ENCODE assay signal across 8 mouse cellular contexts in genomic region chr3:138463137-138463536, GRCm38 (mm10). TPM values are rescaled to one million over a fixed set of nuclear protein-coding genes. Genes with fewer than 3 reads are reported as not detected.
DNase-seq lines count a peak whose midpoint lies in the region; ATAC-seq and TF ChIP-seq lines count a peak whose summit lies in the region.

No protein-coding gene starts in this region.

- no peak overlapping the region for H3K9ac ChIP-seq in hindbrain, postnatal 0 days (replicated peaks; ENCODE audit: low read length)
- H3K9ac ChIP-seq in liver, embryonic 14.5 days (replicated peaks), result no peak overlapping the region

- 84% methylated on average over 2 of the region's 2 CpGs for WGBS in lung, adult 2 months
- 78% methylated on average over 2 of the region's 2 CpGs for WGBS in bone marrow, adult 2 months
- WGBS in hindbrain, postnatal 0 days, result 81% methylated on average over 2 of the region's 2 CpGs
- WGBS in liver, embryonic 14.5 days (ENCODE audit: insufficient replicate concordance), result 68% methylated on average over 2 of the region's 2 CpGs
- 90% methylated on average over 2 of the region's 2 CpGs for WGBS in heart, embryonic 10.5 days

- H3K27ac ChIP-seq in bone marrow, adult 2 months (ENCODE audit: control insufficient read depth, insufficient read depth, low read depth, low read length, poor library complexity), result no peak overlapping the region
- H3K27ac ChIP-seq in hindbrain, postnatal 0 days, result no peak overlapping the region
- H3K27ac ChIP-seq in liver, embryonic 14.5 days, result no peak overlapping the region
- H3K27ac ChIP-seq in heart, embryonic 10.5 days, result no peak overlapping the region

- no peak for DNase-seq in lung, adult 2 months
- DNase-seq in lung, adult 18-20 months, result no peak
- DNase-seq in hindbrain, postnatal 0 days (ENCODE audit: low spot score), result peak; percentile 78
- no peak for DNase-seq in liver, embryonic 14.5 days (ENCODE audit: low read depth in 3 of 3, low spot score in 3 of 3)
- DNase-seq in retina, embryonic 14.5 days (ENCODE audit: low spot score), result peak; percentile 61
- no peak for DNase-seq in heart, embryonic 10.5 days (ENCODE audit: low spot score)

- TF ChIP-seq CTCF in lung, adult 2 months (IDR thresholded peaks at IDR 0.05; ENCODE audit: insufficient read depth, low read length), result peak; percentile 41
- peak; percentile 59 for TF ChIP-seq CTCF in bone marrow, adult 2 months (IDR thresholded peaks at IDR 0.05; ENCODE audit: control insufficient read depth, insufficient read depth, low read length)
- peak; percentile 83 for TF ChIP-seq CTCF in hindbrain, postnatal 0 days (IDR thresholded peaks at IDR 0.05; ENCODE audit: low read depth)
- TF ChIP-seq CTCF in liver, embryonic 14.5 days (IDR thresholded peaks at IDR 0.05; ENCODE audit: low read depth), result peak; percentile 74

- no peak overlapping the region for H3K4me2 ChIP-seq in hindbrain, postnatal 0 days (ENCODE audit: low read depth, low read length)
- no peak overlapping the region for H3K4me2 ChIP-seq in liver, embryonic 14.5 days (ENCODE audit: low read depth)

- ATAC-seq in hindbrain, postnatal 0 days, result peak; percentile 46
- ATAC-seq in liver, embryonic 14.5 days (ENCODE audit: insufficient read depth), result peak; percentile 33; the same call in 1 of the 2 replicates
- no peak for ATAC-seq in cerebellum, adult (ENCODE audit: insufficient number of reproducible peaks, low FRiP score, low TSS enrichment)

- no peak overlapping the region for H3K4me3 ChIP-seq in lung, adult 2 months (replicated peaks; ENCODE audit: extremely low read depth, low read depth, low read length)
- H3K4me3 ChIP-seq in bone marrow, adult 2 months (replicated peaks; ENCODE audit: control insufficient read depth, low read depth, low read length), result no peak overlapping the region
- H3K4me3 ChIP-seq in hindbrain, postnatal 0 days (ENCODE audit: low read length), result no peak overlapping the region
- H3K4me3 ChIP-seq in liver, embryonic 14.5 days (ENCODE audit: insufficient read depth in 1 of 2, low read depth in 2 of 2, low read length in 2 of 2), result no peak overlapping the region
- no peak overlapping the region for H3K4me3 ChIP-seq in heart, embryonic 10.5 days

- peaks cover 54% of the 10 kb centered on the region for H3K36me3 ChIP-seq in hindbrain, postnatal 0 days (ENCODE audit: insufficient read depth, low read length)
- H3K36me3 ChIP-seq in liver, embryonic 14.5 days (replicated peaks; ENCODE audit: control insufficient read depth, insufficient read depth, low read depth), result peaks cover 61% of the 10 kb centered on the region
- H3K36me3 ChIP-seq in heart, embryonic 10.5 days, result peaks cover 87% of the 10 kb centered on the region

- no peaks in the 10 kb centered on the region for H3K4me1 ChIP-seq in lung, adult 2 months (ENCODE audit: control insufficient read depth, insufficient read depth, low read length)
- H3K4me1 ChIP-seq in bone marrow, adult 2 months (ENCODE audit: control insufficient read depth, insufficient read depth, low read length), result peaks cover 2% of the 10 kb centered on the region
- H3K4me1 ChIP-seq in hindbrain, postnatal 0 days (ENCODE audit: insufficient read depth, low read length), result no peaks in the 10 kb centered on the region
- no peaks in the 10 kb centered on the region for H3K4me1 ChIP-seq in liver, embryonic 14.5 days (replicated peaks; ENCODE audit: control insufficient read depth in 2 of 2, insufficient read depth in 2 of 2, low read length in 1 of 2)
- no peaks in the 10 kb centered on the region for H3K4me1 ChIP-seq in heart, embryonic 10.5 days

- TF ChIP-seq POLR2A in lung, adult 2 months (IDR thresholded peaks at IDR 0.05; ENCODE audit: borderline replicate concordance, extremely low read depth, low read depth, low read length), result no peak
- no peak for TF ChIP-seq POLR2A in bone marrow, adult 2 months (IDR thresholded peaks at IDR 0.05; ENCODE audit: borderline replicate concordance, control insufficient read depth, low read depth, low read length)

- TF ChIP-seq EP300 in liver, embryonic 14.5 days (IDR thresholded peaks at IDR 0.05; ENCODE audit: low read depth), result no peak

- no peaks in the 10 kb centered on the region for H3K9me3 ChIP-seq in hindbrain, postnatal 0 days (ENCODE audit: low read length)
- H3K9me3 ChIP-seq in liver, embryonic 14.5 days (ENCODE audit: control insufficient read depth, low read length), result no peaks in the 10 kb centered on the region
- H3K9me3 ChIP-seq in heart, embryonic 10.5 days, result no peaks in the 10 kb centered on the region

- H3K27me3 ChIP-seq in hindbrain, postnatal 0 days (ENCODE audit: insufficient read depth, low read length), result no peaks in the 10 kb centered on the region
- no peaks in the 10 kb centered on the region for H3K27me3 ChIP-seq in liver, embryonic 14.5 days (ENCODE audit: control insufficient read depth, insufficient read depth, low read length)
- no peaks in the 10 kb centered on the region for H3K27me3 ChIP-seq in heart, embryonic 10.5 days (ENCODE audit: insufficient read depth, poor library complexity, severe bottlenecking)

RNA-seq across cellular contexts. Expression of gene Adh5, which starts 20.2 kb away (rescaled TPM):
- 20.9 and 29.3 TPM in 2 replicates for polyA plus RNA-seq in lung, adult 2 months (2012; rRNA removed)
- 23.8 and 61.8 TPM in 2 replicates for polyA plus RNA-seq in bone marrow, adult 2 months (2011; ENCODE audit: insufficient read depth, insufficient read length, low replicate concordance, missing spikeins)
- total RNA-seq in hindbrain, postnatal 0 days (2014; rRNA removed), result 78.8 and 88.6 TPM in 2 replicates
- 184 and 195 TPM in 2 replicates for polyA plus RNA-seq in hindbrain, postnatal 0 days (2015; fragmentation: Nextera tagmentation; extraction: Ambion mirVana)
- polyA plus RNA-seq in liver, embryonic 14.5 days (2012; rRNA removed), result 27.6 and 38.9 TPM in 2 replicates
- polyA plus RNA-seq in liver, embryonic 14.5 days (2014; fragmentation: Nextera tagmentation; extraction: Ambion mirVana), result 87.4 and 92.6 TPM in 2 replicates
- 177 and 216 TPM in 2 replicates for polyA plus RNA-seq in heart, embryonic 10.5 days (2016; fragmentation: Nextera tagmentation; extraction: Ambion mirVana)

RNA-seq across cellular contexts. Expression of gene Metap1, which starts 26.2 kb away (rescaled TPM):
- 8.9 and 15.6 TPM in 2 replicates for polyA plus RNA-seq in lung, adult 2 months (2012; rRNA removed)
- 14.4 and 18.9 TPM in 2 replicates for polyA plus RNA-seq in bone marrow, adult 2 months (2011; ENCODE audit: insufficient read depth, insufficient read length, low replicate concordance, missing spikeins)
- total RNA-seq in hindbrain, postnatal 0 days (2014; rRNA removed), result 46.3 and 55.0 TPM in 2 replicates
- 40.6 and 43.6 TPM in 2 replicates for polyA plus RNA-seq in hindbrain, postnatal 0 days (2015; fragmentation: Nextera tagmentation; extraction: Ambion mirVana)
- 15.8 and 22.2 TPM in 2 replicates for polyA plus RNA-seq in liver, embryonic 14.5 days (2012; rRNA removed)
- polyA plus RNA-seq in liver, embryonic 14.5 days (2014; fragmentation: Nextera tagmentation; extraction: Ambion mirVana), result 21.9 and 25.4 TPM in 2 replicates
- polyA plus RNA-seq in heart, embryonic 10.5 days (2016; fragmentation: Nextera tagmentation; extraction: Ambion mirVana), result 47.1 and 48.8 TPM in 2 replicates

RNA-seq across cellular contexts. Expression of gene Adh4, which starts 47.9 kb away (rescaled TPM):
- not detected in 2 replicates for polyA plus RNA-seq in lung, adult 2 months (2012; rRNA removed)
- not detected in 2 replicates for polyA plus RNA-seq in bone marrow, adult 2 months (2011; ENCODE audit: insufficient read depth, insufficient read length, low replicate concordance, missing spikeins)
- not detected in 2 replicates for total RNA-seq in hindbrain, postnatal 0 days (2014; rRNA removed)
- polyA plus RNA-seq in hindbrain, postnatal 0 days (2015; fragmentation: Nextera tagmentation; extraction: Ambion mirVana), result not detected in 2 replicates
- 0.04 TPM in 1 of 2 replicates, not detected in the other for polyA plus RNA-seq in liver, embryonic 14.5 days (2012; rRNA removed)
- 0.13 TPM in 1 of 2 replicates, not detected in the other for polyA plus RNA-seq in liver, embryonic 14.5 days (2014; fragmentation: Nextera tagmentation; extraction: Ambion mirVana)
- polyA plus RNA-seq in heart, embryonic 10.5 days (2016; fragmentation: Nextera tagmentation; extraction: Ambion mirVana), result not detected in 2 replicates

Comparison
In these comparisons a context has a peak if more than half of its experiments do, and no peak if none do; other contexts are left out.
1. DNase-seq: peak in hindbrain, postnatal 0 days (single experiment) and retina, embryonic 14.5 days (single experiment); none in lung, adult 2 months (single experiment), lung, adult 18-20 months (0 of 2), liver, embryonic 14.5 days (0 of 3) and heart, embryonic 10.5 days (single experiment).
2. Peak in every context shown above with its lines, with median percentiles within 50 percentile points of each other: CTCF ChIP-seq.